Mouse (Mus musculus) MEL (cell line): ENCODE measurements around the gene Rmnd5b. TPM values are rescaled to one million over a fixed set of nuclear protein-coding genes. Genes with fewer than 3 reads are reported as not detected.

Source experiments
- DNase-seq: peaks from one replicate; pipeline ENCODE4 v3.0.0; 2011; ENCODE audit warnings: low read depth, low spot score
- H3K27ac ChIP-seq: 2 replicates; pipeline ENCODE4 v1.5.1; 2012; ENCODE audit warnings: low read depth, mild to moderate bottlenecking, control low read depth, low read length, moderate library complexity; ENCODE audit not compliant: control insufficient read depth
- H3K27me3 ChIP-seq, 2 experiments: fragments of 150-350 bp in 1 of 2; sonication (generic) in 1 of 2; 2 replicates each; pipeline ENCODE4 v1.6.1; 2012; ENCODE audit warnings: low read length in 2 of 2, mild to moderate bottlenecking in 2 of 2, improper control_type of control experiment in 1 of 2, moderate library complexity in 1 of 2; ENCODE audit not compliant: insufficient read depth in 2 of 2, control insufficient read depth in 1 of 2
- H3K36me3 ChIP-seq, 2 experiments: 2 replicates each; pipeline ENCODE4 v1.6.1; 2012 to 2014; ENCODE audit warnings: low read length in 2 of 2, improper control_type of control experiment in 1 of 2, inconsistent platforms in 1 of 2, mild to moderate bottlenecking in 1 of 2; ENCODE audit not compliant: insufficient read depth in 2 of 2, control insufficient read depth in 1 of 2
- H3K4me1 ChIP-seq, 2 experiments: fragments of 150-350 bp in 1 of 2; sonication (generic) in 1 of 2; 2 replicates each; pipeline ENCODE4 v1.6.1; 2012; ENCODE audit warnings: low read length in 2 of 2, improper control_type of control experiment in 1 of 2, mild to moderate bottlenecking in 1 of 2; ENCODE audit not compliant: insufficient read depth in 2 of 2, control insufficient read depth in 1 of 2
- H3K4me3 ChIP-seq, 2 experiments: fragments of 150-350 bp in 1 of 2; sonication (generic) in 1 of 2; 2 replicates each; pipeline ENCODE4 v1.5.1; 2012; ENCODE audit warnings: low read depth in 2 of 2, low read length in 2 of 2, mild to moderate bottlenecking in 2 of 2, moderate library complexity in 2 of 2, control low read depth in 1 of 2, improper control_type of control experiment in 1 of 2; ENCODE audit not compliant: control insufficient read depth in 1 of 2, insufficient read depth in 1 of 2
- H3K79me2 ChIP-seq: 2 replicates; pipeline ENCODE4 v1.6.1; 2012; ENCODE audit warnings: mild to moderate bottlenecking, low read length, moderate library complexity; ENCODE audit not compliant: control insufficient read depth, poor library complexity, insufficient read depth
- H3K9ac ChIP-seq: 2 replicates; pipeline ENCODE4 v1.6.1; 2012; ENCODE audit warnings: low read depth, mild to moderate bottlenecking, control low read depth, low read length, moderate library complexity; ENCODE audit not compliant: control insufficient read depth, poor library complexity, severe bottlenecking
- H3K9me3 ChIP-seq: fragments of 150-350 bp; sonication (generic); replicated peaks from 2 replicates; pipeline ENCODE4 v1.6.1; 2012; ENCODE audit warnings: mild to moderate bottlenecking, low read length, improper control_type of control experiment, moderate library complexity; ENCODE audit not compliant: insufficient read depth
- BHLHE40 ChIP-seq: IDR thresholded peaks from 2 replicates; pipeline ENCODE4 v1.6.1; 2012; ENCODE audit warnings: low read depth, mild to moderate bottlenecking, inconsistent platforms, low read length, improper control_type of control experiment, borderline replicate concordance
- CHD1 ChIP-seq: IDR thresholded peaks from 2 replicates; pipeline ENCODE4 v1.6.1; 2012; ENCODE audit warnings: low read depth, mild to moderate bottlenecking, inconsistent platforms, low read length, improper control_type of control experiment
- CHD2 ChIP-seq: IDR thresholded peaks from 2 replicates; pipeline ENCODE4 v1.6.1; 2011; ENCODE audit warnings: low read length, improper control_type of control experiment
- CTCF ChIP-seq, 3 experiments: IDR thresholded peaks in 2 of 3; conservative IDR thresholded peaks in 1 of 3; 2 replicates each; pipeline ENCODE4 v1.5.1; 2011 to 2012; ENCODE audit warnings: low read length in 3 of 3, low read depth in 2 of 3, mild to moderate bottlenecking in 2 of 3, improper control_type of control experiment in 1 of 3, inconsistent platforms in 1 of 3, mixed read lengths in 1 of 3, moderate library complexity in 1 of 3; ENCODE audit not compliant: control insufficient read depth in 1 of 3, insufficient read depth in 1 of 3, poor library complexity in 1 of 3, severe bottlenecking in 1 of 3
- ELF1 ChIP-seq: IDR thresholded peaks from 2 replicates; pipeline ENCODE4 v1.6.1; 2014; ENCODE audit warnings: low read depth, mild to moderate bottlenecking, inconsistent platforms, low read length, improper control_type of control experiment, moderate library complexity
- EP300 ChIP-seq, 2 experiments: IDR thresholded peaks; 2 replicates each; pipeline ENCODE4 v1.6.1; 2011; ENCODE audit warnings: improper control_type of control experiment in 2 of 2, low read length in 2 of 2, low read depth in 1 of 2, mild to moderate bottlenecking in 1 of 2
- GABPA ChIP-seq: IDR thresholded peaks from 2 replicates; pipeline ENCODE4 v1.6.1; 2012; ENCODE audit warnings: low read depth, mild to moderate bottlenecking, inconsistent platforms, low read length, improper control_type of control experiment, moderate library complexity
- GATA1 ChIP-seq: IDR thresholded peaks from 2 replicates; pipeline ENCODE4 v1.6.1; 2011; ENCODE audit warnings: low read depth, low read length, improper control_type of control experiment
- HCFC1 ChIP-seq: IDR thresholded peaks from 2 replicates; pipeline ENCODE4 v1.6.1; 2012; ENCODE audit warnings: low read depth, mild to moderate bottlenecking, inconsistent platforms, low read length, improper control_type of control experiment, moderate library complexity
- JUND ChIP-seq: IDR thresholded peaks from 2 replicates; pipeline ENCODE4 v1.6.1; 2011; ENCODE audit warnings: low read depth, mild to moderate bottlenecking, improper control_type of control experiment, low read length
- MAFK ChIP-seq: IDR thresholded peaks from 2 replicates; pipeline ENCODE4 v1.6.1; 2011; ENCODE audit warnings: low read depth, mild to moderate bottlenecking, low read length, improper control_type of control experiment, borderline replicate concordance
- MAX ChIP-seq: IDR thresholded peaks from 2 replicates; pipeline ENCODE4 v1.6.1; 2011; ENCODE audit warnings: low read length, improper control_type of control experiment
- MAZ ChIP-seq: IDR thresholded peaks from 2 replicates; pipeline ENCODE4 v1.6.1; 2012; ENCODE audit warnings: low read depth, mild to moderate bottlenecking, inconsistent platforms, low read length, improper control_type of control experiment
- MEF2A ChIP-seq: IDR thresholded peaks from 2 replicates; pipeline ENCODE4 v1.6.1; 2014; ENCODE audit warnings: low read depth, mild to moderate bottlenecking, inconsistent platforms, low read length, improper control_type of control experiment; ENCODE audit not compliant: poor library complexity, insufficient replicate concordance, severe bottlenecking; ENCODE audit errors: extremely low read depth
- MXI1 ChIP-seq: IDR thresholded peaks from 2 replicates; pipeline ENCODE4 v1.6.1; 2011; ENCODE audit warnings: mild to moderate bottlenecking, low read depth, low read length, improper control_type of control experiment
- MYB ChIP-seq: IDR thresholded peaks from 2 replicates; pipeline ENCODE4 v1.6.1; 2011; ENCODE audit warnings: mild to moderate bottlenecking, low read depth, low read length, improper control_type of control experiment
- MYC ChIP-seq: IDR thresholded peaks from 2 replicates; pipeline ENCODE4 v1.6.1; 2011; ENCODE audit warnings: low read depth, mild to moderate bottlenecking, low read length, improper control_type of control experiment, moderate library complexity
- NELFE ChIP-seq: IDR thresholded peaks from 2 replicates; pipeline ENCODE4 v1.6.1; 2011; ENCODE audit warnings: low read depth, low read length, improper control_type of control experiment
- NRF1 ChIP-seq: IDR thresholded peaks from 2 replicates; pipeline ENCODE4 v1.6.1; 2014; ENCODE audit warnings: low read depth, mild to moderate bottlenecking, inconsistent platforms, low read length, improper control_type of control experiment, moderate library complexity; ENCODE audit not compliant: poor library complexity, insufficient read depth, severe bottlenecking
- POLR2AphosphoS5 ChIP-seq: IDR thresholded peaks from 2 replicates; pipeline ENCODE4 v1.6.1; 2012; ENCODE audit warnings: low read depth, borderline replicate concordance, mild to moderate bottlenecking, inconsistent platforms, low read length, moderate library complexity, mixed read lengths
- RAD21 ChIP-seq: IDR thresholded peaks from 2 replicates; pipeline ENCODE4 v1.6.1; 2011; ENCODE audit warnings: mild to moderate bottlenecking, low read depth, low read length, improper control_type of control experiment
- RCOR1 ChIP-seq: IDR thresholded peaks from 2 replicates; pipeline ENCODE4 v1.6.1; 2012; ENCODE audit warnings: low read depth, mild to moderate bottlenecking, inconsistent platforms, low read length, improper control_type of control experiment
- SIN3A ChIP-seq: IDR thresholded peaks from 2 replicates; pipeline ENCODE4 v1.6.1; 2012; ENCODE audit warnings: low read length, improper control_type of control experiment, inconsistent platforms
- SMC3 ChIP-seq: IDR thresholded peaks from 2 replicates; pipeline ENCODE4 v1.6.1; 2011; ENCODE audit warnings: low read depth, low read length, improper control_type of control experiment
- TBP ChIP-seq: IDR thresholded peaks from 2 replicates; pipeline ENCODE4 v1.8.0; 2011; ENCODE audit warnings: low read depth, low read length, improper control_type of control experiment
- TCF12 ChIP-seq: IDR thresholded peaks from 2 replicates; pipeline ENCODE4 v1.6.1; 2014; ENCODE audit warnings: low read depth, mild to moderate bottlenecking, inconsistent platforms, low read length, improper control_type of control experiment, moderate library complexity
- UBTF ChIP-seq: IDR thresholded peaks from 2 replicates; pipeline ENCODE4 v1.6.1; 2012; ENCODE audit warnings: low read depth, mild to moderate bottlenecking, inconsistent platforms, low read length, improper control_type of control experiment, moderate library complexity, borderline replicate concordance; ENCODE audit not compliant: insufficient read depth
- USF1 ChIP-seq: IDR thresholded peaks from 2 replicates; pipeline ENCODE4 v1.6.1; 2014; ENCODE audit warnings: low read depth, mild to moderate bottlenecking, inconsistent platforms, low read length, improper control_type of control experiment, moderate library complexity
- USF2 ChIP-seq, 2 experiments: IDR thresholded peaks; 2 replicates each; pipeline ENCODE4 v1.6.1; 2011 to 2012; ENCODE audit warnings: improper control_type of control experiment in 2 of 2, low read length in 2 of 2, borderline replicate concordance in 1 of 2, inconsistent platforms in 1 of 2, low read depth in 1 of 2, mild to moderate bottlenecking in 1 of 2; ENCODE audit not compliant: insufficient read depth in 1 of 2
- ZC3H11A ChIP-seq: IDR thresholded peaks from 2 replicates; pipeline ENCODE4 v1.6.1; 2012; ENCODE audit warnings: low read depth, mild to moderate bottlenecking, inconsistent platforms, low read length, improper control_type of control experiment
- ZKSCAN1 ChIP-seq: IDR thresholded peaks from 2 replicates; pipeline ENCODE4 v1.6.1; 2012; ENCODE audit warnings: low read depth, mild to moderate bottlenecking, inconsistent platforms, low read length, improper control_type of control experiment, moderate library complexity
- ZMIZ1 ChIP-seq: IDR thresholded peaks from 2 replicates; pipeline ENCODE4 v1.6.1; 2012; ENCODE audit warnings: low read depth, mild to moderate bottlenecking, inconsistent platforms, low read length, improper control_type of control experiment, moderate library complexity
- ZNF384 ChIP-seq: IDR thresholded peaks from 2 replicates; pipeline ENCODE4 v1.6.1; 2012; ENCODE audit warnings: low read depth, mild to moderate bottlenecking, inconsistent platforms, low read length, improper control_type of control experiment
- polyA plus RNA-seq, 2 experiments: library from polyadenylated mRNA; stranded (reverse) in 1 of 2; unstranded in 1 of 2; fragments of >175 nt in 1 of 2; fragments of >200 nt in 1 of 2; gene quantifications; 2 replicates each; pipeline versions ENCODE4 v1.2.1 to v1.2.4; 2012; ENCODE audit warnings: low replicate concordance in 2 of 2, low read depth in 1 of 2; ENCODE audit not compliant: insufficient read length in 2 of 2, insufficient read depth in 1 of 2, missing spikeins in 1 of 2
- total RNA-seq: library from RNA; depleted of rRNA; stranded (reverse); fragments of 300-350 nt; gene quantifications from 2 replicates; pipeline ENCODE4 v1.2.3, GENCODE M21; 2012; rRNA removed

Gene Rmnd5b
- total RNA-seq (52.5 and 55.1 TPM in 2 replicates), polyA plus RNA-seq (10 to 100 TPM in 1 of 2 experiments, not detected in 1; 63.0 TPM)

DNA sequence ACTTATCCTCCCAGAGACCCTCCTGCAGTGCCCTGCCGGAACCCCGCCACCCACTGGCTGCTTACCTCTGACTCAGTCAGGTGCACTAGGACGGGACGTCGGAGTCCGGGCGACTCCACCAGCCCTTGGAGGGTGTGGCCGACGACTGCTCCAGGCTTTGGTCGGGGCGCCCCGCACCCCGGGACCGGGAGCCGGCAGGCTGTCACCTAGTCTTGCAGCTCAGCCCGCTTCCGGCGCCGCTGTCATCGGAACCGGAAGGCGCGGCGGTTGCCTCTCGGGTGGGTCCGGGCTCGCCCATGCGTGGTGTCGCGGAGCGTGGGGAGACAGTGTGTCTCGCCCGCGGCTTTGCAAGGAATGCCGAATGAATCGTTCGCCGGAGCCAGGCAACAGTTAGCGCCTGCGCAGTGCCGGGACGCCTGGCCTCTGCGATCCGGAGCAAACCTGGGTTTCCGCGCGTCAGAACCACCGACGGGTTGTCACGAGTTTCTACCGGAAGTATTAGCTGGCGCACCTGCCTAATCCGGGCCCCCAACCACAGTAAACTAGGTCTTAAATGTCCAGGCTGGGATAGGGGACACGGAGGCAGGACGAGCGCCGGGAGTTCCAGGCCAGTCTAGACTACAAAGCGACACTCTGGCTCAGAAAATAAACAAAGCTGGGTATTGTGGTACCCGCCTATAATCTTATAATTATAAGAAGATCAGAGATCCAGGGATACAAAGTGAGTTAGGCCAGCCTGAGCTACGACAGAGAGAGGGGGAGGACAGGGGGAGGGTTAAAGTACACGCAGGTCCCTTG, at the start of gene Rmnd5b:
Rmnd5b (minus strand) TSS at position 372 of the 798 bp plus-strand sequence.
- peaks cover 31% of the 10 kb centered on the region for H3K79me2 ChIP-seq
- peaks cover 0 to 36% of the 10 kb centered on the region in 2 experiments; a peak in 2 of 4 replicates for H3K36me3 ChIP-seq
- H3K4me1 ChIP-seq: peaks cover 7 to 44% of the 10 kb centered on the region in 2 experiments
- no peaks in the 10 kb centered on the region for H3K9me3 ChIP-seq
- no peaks in the 10 kb centered on the region for H3K27me3 ChIP-seq
- H3K4me3 ChIP-seq: peak within 1 kb of the TSS; percentile 69 to 84
- peak within 1 kb of the TSS; percentile 83 for H3K9ac ChIP-seq
- DNase-seq: peak; percentile 95
- H3K27ac ChIP-seq: peak within 1 kb of the TSS; percentile 92
- peak in 1 of 2 experiments; percentile 50; a peak in 2 of 4 replicates for TF ChIP-seq EP300 (IDR thresholded peaks at IDR 0.05; ENCODE audit: low read depth in 1 of 2, low read length in 2 of 2)
- peak; percentile 80 for TF ChIP-seq MAX
- TF ChIP-seq MEF2A: no peak
- TF ChIP-seq MXI1: peak; percentile 82
- 0 out of 6 replicates have a peak, but pooled peaks of 1 of the 3 experiments have one; percentile 25 for TF ChIP-seq CTCF (IDR thresholded peaks at IDR 0.05 in 2 of 3, conservative IDR thresholded peaks at IDR 0.05 in 1 of 3; ENCODE audit: control insufficient read depth in 1 of 3, insufficient read depth in 1 of 3, low read depth in 2 of 3, low read length in 3 of 3, poor library complexity in 1 of 3, severe bottlenecking in 1 of 3)
- peak; percentile 79 for TF ChIP-seq ELF1
- peak; percentile 15; the same call in 1 of the 2 replicates for TF ChIP-seq SMC3
- TF ChIP-seq RAD21: no peak
- TF ChIP-seq NELFE: peak; percentile 71
- TF ChIP-seq BHLHE40: peak; percentile 67; the same call in 1 of the 2 replicates
- TF ChIP-seq ZMIZ1: peak; percentile 84
- no peak for TF ChIP-seq ZC3H11A
- no peak for TF ChIP-seq GABPA
- TF ChIP-seq ZKSCAN1: no peak
- no peak for TF ChIP-seq GATA1
- no peak for TF ChIP-seq POLR2AphosphoS5
- TF ChIP-seq MAZ: peak; percentile 7; the same call in 1 of the 2 replicates
- TF ChIP-seq JUND: no peak
- no peak; the same call in 1 of the 2 replicates for TF ChIP-seq CHD2
- TF ChIP-seq CHD1: 0 out of 2 replicates have a peak, but pooled peaks have one; percentile 93
- no peak for TF ChIP-seq MAFK
- peak; percentile 76 for TF ChIP-seq MYC
- peak; percentile 49 for TF ChIP-seq USF1
- no peak for TF ChIP-seq USF2 (IDR thresholded peaks at IDR 0.05; ENCODE audit: borderline replicate concordance in 1 of 2, insufficient read depth in 1 of 2, low read depth in 1 of 2, low read length in 2 of 2)
- TF ChIP-seq TBP: peak; percentile 65; the same call in 1 of the 2 replicates
- TF ChIP-seq SIN3A: peak; percentile 82
- peak; percentile 7; the same call in 1 of the 2 replicates for TF ChIP-seq ZNF384
- TF ChIP-seq RCOR1: peak; percentile 38; the same call in 1 of the 2 replicates
- peak; percentile 79 for TF ChIP-seq NRF1
- peak; percentile 80; the same call in 1 of the 2 replicates for TF ChIP-seq UBTF
- TF ChIP-seq HCFC1: peak; percentile 82
- TF ChIP-seq MYB: no peak
- TF ChIP-seq TCF12: peak; percentile 66; the same call in 1 of the 2 replicates
